Mouse (Mus musculus) MEL (cell line): ENCODE measurements at regions not wholly inside any gene's neighbourhood (a gene's known extent, or its start where the extent isn't known, plus 50 kb on each side); places are given as distances from the start of the nearest gene placed in this dataset.

ENCODE experiments used
- DNase-seq: peaks from one replicate; pipeline ENCODE4 v3.0.0; 2011; ENCODE audit warnings: low read depth, low spot score
- H3K27ac ChIP-seq: 2 replicates; pipeline ENCODE4 v1.5.1; 2012; ENCODE audit warnings: low read depth, mild to moderate bottlenecking, control low read depth, low read length, moderate library complexity; ENCODE audit not compliant: control insufficient read depth
- H3K27me3 ChIP-seq, 2 experiments: fragments of 150-350 bp in 1 of 2; sonication (generic) in 1 of 2; 2 replicates each; pipeline ENCODE4 v1.6.1; 2012; ENCODE audit warnings: low read length in 2 of 2, mild to moderate bottlenecking in 2 of 2, improper control_type of control experiment in 1 of 2, moderate library complexity in 1 of 2; ENCODE audit not compliant: insufficient read depth in 2 of 2, control insufficient read depth in 1 of 2
- H3K36me3 ChIP-seq, 2 experiments: 2 replicates each; pipeline ENCODE4 v1.6.1; 2012 to 2014; ENCODE audit warnings: low read length in 2 of 2, improper control_type of control experiment in 1 of 2, inconsistent platforms in 1 of 2, mild to moderate bottlenecking in 1 of 2; ENCODE audit not compliant: insufficient read depth in 2 of 2, control insufficient read depth in 1 of 2
- H3K4me1 ChIP-seq, 2 experiments: fragments of 150-350 bp in 1 of 2; sonication (generic) in 1 of 2; 2 replicates each; pipeline ENCODE4 v1.6.1; 2012; ENCODE audit warnings: low read length in 2 of 2, improper control_type of control experiment in 1 of 2, mild to moderate bottlenecking in 1 of 2; ENCODE audit not compliant: insufficient read depth in 2 of 2, control insufficient read depth in 1 of 2
- H3K4me3 ChIP-seq, 2 experiments: fragments of 150-350 bp in 1 of 2; sonication (generic) in 1 of 2; 2 replicates each; pipeline ENCODE4 v1.5.1; 2012; ENCODE audit warnings: low read depth in 2 of 2, low read length in 2 of 2, mild to moderate bottlenecking in 2 of 2, moderate library complexity in 2 of 2, control low read depth in 1 of 2, improper control_type of control experiment in 1 of 2; ENCODE audit not compliant: control insufficient read depth in 1 of 2, insufficient read depth in 1 of 2
- H3K79me2 ChIP-seq: 2 replicates; pipeline ENCODE4 v1.6.1; 2012; ENCODE audit warnings: mild to moderate bottlenecking, low read length, moderate library complexity; ENCODE audit not compliant: control insufficient read depth, poor library complexity, insufficient read depth
- H3K9ac ChIP-seq: 2 replicates; pipeline ENCODE4 v1.6.1; 2012; ENCODE audit warnings: low read depth, mild to moderate bottlenecking, control low read depth, low read length, moderate library complexity; ENCODE audit not compliant: control insufficient read depth, poor library complexity, severe bottlenecking
- H3K9me3 ChIP-seq: fragments of 150-350 bp; sonication (generic); replicated peaks from 2 replicates; pipeline ENCODE4 v1.6.1; 2012; ENCODE audit warnings: mild to moderate bottlenecking, low read length, improper control_type of control experiment, moderate library complexity; ENCODE audit not compliant: insufficient read depth
- CHD2 ChIP-seq: IDR thresholded peaks from 2 replicates; pipeline ENCODE4 v1.6.1; 2011; ENCODE audit warnings: low read length, improper control_type of control experiment
- ELF1 ChIP-seq: IDR thresholded peaks from 2 replicates; pipeline ENCODE4 v1.6.1; 2014; ENCODE audit warnings: low read depth, mild to moderate bottlenecking, inconsistent platforms, low read length, improper control_type of control experiment, moderate library complexity
- GABPA ChIP-seq: IDR thresholded peaks from 2 replicates; pipeline ENCODE4 v1.6.1; 2012; ENCODE audit warnings: low read depth, mild to moderate bottlenecking, inconsistent platforms, low read length, improper control_type of control experiment, moderate library complexity
- HCFC1 ChIP-seq: IDR thresholded peaks from 2 replicates; pipeline ENCODE4 v1.6.1; 2012; ENCODE audit warnings: low read depth, mild to moderate bottlenecking, inconsistent platforms, low read length, improper control_type of control experiment, moderate library complexity
- KAT2A ChIP-seq: conservative IDR thresholded peaks from 2 replicates; pipeline ENCODE4 v1.6.1; 2012; ENCODE audit warnings: low read depth, low read length, improper control_type of control experiment, inconsistent platforms
- MEF2A ChIP-seq: IDR thresholded peaks from 2 replicates; pipeline ENCODE4 v1.6.1; 2014; ENCODE audit warnings: low read depth, mild to moderate bottlenecking, inconsistent platforms, low read length, improper control_type of control experiment; ENCODE audit not compliant: poor library complexity, insufficient replicate concordance, severe bottlenecking; ENCODE audit errors: extremely low read depth
- MXI1 ChIP-seq: IDR thresholded peaks from 2 replicates; pipeline ENCODE4 v1.6.1; 2011; ENCODE audit warnings: mild to moderate bottlenecking, low read depth, low read length, improper control_type of control experiment
- NELFE ChIP-seq: IDR thresholded peaks from 2 replicates; pipeline ENCODE4 v1.6.1; 2011; ENCODE audit warnings: low read depth, low read length, improper control_type of control experiment
- POLR2A ChIP-seq, 2 experiments: IDR thresholded peaks; 2 replicates each; pipeline ENCODE4 v1.6.1; 2011 to 2012; ENCODE audit warnings: low read length in 2 of 2, mild to moderate bottlenecking in 2 of 2, control low read depth in 1 of 2, improper control_type of control experiment in 1 of 2, low read depth in 1 of 2, moderate library complexity in 1 of 2; ENCODE audit not compliant: control insufficient read depth in 1 of 2, insufficient read depth in 1 of 2, poor library complexity in 1 of 2
- SIN3A ChIP-seq: IDR thresholded peaks from 2 replicates; pipeline ENCODE4 v1.6.1; 2012; ENCODE audit warnings: low read length, improper control_type of control experiment, inconsistent platforms
- TCF12 ChIP-seq: IDR thresholded peaks from 2 replicates; pipeline ENCODE4 v1.6.1; 2014; ENCODE audit warnings: low read depth, mild to moderate bottlenecking, inconsistent platforms, low read length, improper control_type of control experiment, moderate library complexity

GRCm38 (mm10) chr10:117452190-117452950, 72.6 kb upstream of the Cpsf6 start (continued):
- peak; percentile 93 for TF ChIP-seq TCF12
- TF ChIP-seq CHD2, result no peak
- no peak for TF ChIP-seq POLR2A (IDR thresholded peaks at IDR 0.05; ENCODE audit: control insufficient read depth in 1 of 2, insufficient read depth in 1 of 2, low read depth in 1 of 2, low read length in 2 of 2, poor library complexity in 1 of 2)
- no peak for TF ChIP-seq KAT2A

GRCm38 (mm10) chr10:117451396-117452185, 71.8 kb upstream of the Cpsf6 start:
- no peaks in the 10 kb centered on the region for H3K9me3 ChIP-seq
- H3K27ac ChIP-seq, result peak overlapping the region; percentile 27; the same call in 1 of the 2 replicates
- no peaks in the 10 kb centered on the region for H3K27me3 ChIP-seq
- peaks cover 0 to 6% of the 10 kb centered on the region in 2 experiments; a peak in 2 of 4 replicates for H3K36me3 ChIP-seq
- DNase-seq, result no peak
- H3K4me3 ChIP-seq, result peak overlapping the region; percentile 16 to 26; a peak in 1 of 4 replicates
- H3K9ac ChIP-seq, result no peak overlapping the region
- H3K79me2 ChIP-seq, result no peaks in the 10 kb centered on the region
- H3K4me1 ChIP-seq, result peaks cover 0 to 17% of the 10 kb centered on the region in 2 experiments; a peak in 2 of 4 replicates
- TF ChIP-seq SIN3A (no peak), HCFC1 (0 out of 2 replicates have a peak, but pooled peaks have one; percentile 0)

- Histone ChIP-seq H3K4me1 (peaks cover 0 to 17% of the 10 kb centered on the region in 2 experiments; a peak in 2 of 4 replicates), H3K27ac (no peak overlapping the region), H3K9ac (no peak overlapping the region), H3K4me3 (no peak overlapping the region), H3K9me3 (no peaks in the 10 kb centered on the region), H3K36me3 (peaks cover 0 to 6% of the 10 kb centered on the region in 2 experiments; a peak in 2 of 4 replicates), H3K27me3 (no peaks in the 10 kb centered on the region), H3K79me2 (no peaks in the 10 kb centered on the region)
- TF ChIP-seq MXI1, result no peak
- TF ChIP-seq NELFE, result no peak
- no peak for TF ChIP-seq ELF1
- no peak for TF ChIP-seq MEF2A
- no peak for TF ChIP-seq GABPA
- DNase-seq, result no peak
These were observed 70.8 kb upstream of the Cpsf6 start for GRCm38 (mm10) chr10:117450631-117451030.
